Mouse (Mus musculus): Measurements from ENCODE around the gene Pou6f2. TPM values are rescaled to one million over a fixed set of nuclear protein-coding genes. Genes with fewer than 3 reads are reported as not detected.

The Pou6f2 gene
- not detected in 2 replicates for polyA plus RNA-seq (2012; rRNA removed)

GRCm38 (mm10) chr13:18397586-18397985, at the start of gene Pou6f2:
Pou6f2 (minus strand) TSS chr13:18397686.

